ENCODE assay signal across 11 mouse cellular contexts in the genomic region with DNA sequence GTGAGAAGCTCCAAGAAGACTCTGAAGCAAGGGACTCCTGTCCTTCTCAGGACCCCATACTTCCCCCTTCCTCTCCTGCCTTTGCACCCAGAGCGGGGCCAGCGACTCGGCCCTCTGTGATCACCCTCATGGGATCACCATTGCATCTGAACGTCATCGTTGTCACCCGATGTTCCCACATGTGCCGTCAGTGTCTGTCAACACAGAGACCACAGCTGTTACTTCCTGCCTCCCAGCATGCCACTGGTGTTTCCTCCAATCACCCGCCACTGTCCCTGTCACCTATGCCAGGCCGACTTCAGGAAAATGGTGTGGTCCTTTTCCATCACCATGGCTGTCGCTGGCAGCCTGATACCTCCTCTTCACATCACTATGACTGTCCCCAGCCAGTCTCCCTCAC. TPM values are rescaled to one million over a fixed set of nuclear protein-coding genes. Genes with fewer than 3 reads are reported as not detected.
A peak's percentile ranks its signal among the peaks of the same experiment; 100 is the strongest.
DNase-seq lines count a peak whose midpoint lies in the region; ATAC-seq lines count a peak whose summit lies in the region.
"Had no signal": no experiment of that assay in that cellular context is flagged by ENCODE, and none has a peak within 500 bp of the region (broad histone marks: within the 10 kb centered on the region; RNA-seq: fewer than 3 reads in every experiment).

No protein-coding gene starts in this region.

- peak; percentile 40 to 51 for DNase-seq in spleen, adult 18-20 months
- no peak for DNase-seq in spleen, postnatal 4 days (ENCODE audit: low spot score in 2 of 2)
- DNase-seq in lung, postnatal 36 days, result peak; percentile 57
- peak; percentile 45 for DNase-seq in thymus, postnatal 0 days (ENCODE audit: low spot score)
- no peak for DNase-seq in right cerebral cortex, adult 18-20 months
- no peak for DNase-seq in gastrocnemius, postnatal 25 days
- DNase-seq in adrenal gland, adult 2 months, result no peak
- DNase-seq: left cerebral cortex, postnatal 4 days had no signal

- ATAC-seq in activated CD4-positive, CD25-positive, alpha-beta regulatory T cell, adult 4 months, result peak; percentile 26

RNA-seq across cellular contexts. Expression of a gene that starts 9.1 kb away (rescaled TPM):
- 1,000 to 10,000 TPM; 1,545 to 2,139 TPM for polyA plus RNA-seq in activated CD4-positive, CD25-positive, alpha-beta regulatory T cell, adult 4 months (2017; shearing (Covaris generic))
- polyA plus RNA-seq in thymus, postnatal 0 days (2015; fragmentation: Nextera tagmentation; extraction: Ambion mirVana), result 668 and 754 TPM in 2 replicates
- 1 to 10 TPM; 3.1 to 6.7 TPM for total RNA-seq in gastrocnemius, postnatal 25 days (2021)
- total RNA-seq in adrenal gland, adult 2 months (2021), result 10 to 100 TPM; 30.8 to 36.8 TPM
- 72.4 and 79.8 TPM in 2 replicates for polyA plus RNA-seq in adrenal gland, adult 2 months (2012; rRNA removed)

RNA-seq across cellular contexts. Expression of a gene that starts 22.2 kb away (rescaled TPM):
- polyA plus RNA-seq in activated CD4-positive, CD25-positive, alpha-beta regulatory T cell, adult 4 months (2017; shearing (Covaris generic)), result under 1 TPM in 1 of 2 experiments, not detected in 1; 0.23 TPM
- 0.44 and 0.48 TPM in 2 replicates for polyA plus RNA-seq in thymus, postnatal 0 days (2015; fragmentation: Nextera tagmentation; extraction: Ambion mirVana)
- total RNA-seq in gastrocnemius, postnatal 25 days (2021), result not detected
- total RNA-seq in adrenal gland, adult 2 months (2021), result not detected
- not detected in 2 replicates for polyA plus RNA-seq in adrenal gland, adult 2 months (2012; rRNA removed)
- total RNA-seq: common myeloid progenitor, adult 5-6 weeks had no signal
- polyA plus RNA-seq: small intestine, adult 2 months had no signal

Comparison
In these comparisons a context has a peak if more than half of its experiments do, and no peak if none do; other contexts are left out.
1. DNase-seq: peak in spleen, adult 18-20 months (2 of 2), lung, postnatal 36 days (single experiment) and thymus, postnatal 0 days (single experiment); none in spleen, postnatal 4 days (0 of 2), right cerebral cortex, adult 18-20 months (single experiment), gastrocnemius, postnatal 25 days (single experiment) and adrenal gland, adult 2 months (single experiment).